Mouse (Mus musculus) Muller cell, postnatal 12 days (primary cell): Measurements from ENCODE around the gene Olfr211.
"Not testable (repeated sequence)": the region's sequence is repeated elsewhere in the genome, so short reads cannot be mapped to it uniquely, and the experiment has no call there.

ENCODE experiments used
- DNase-seq: peaks from one replicate; pipeline ENCODE4 v3.0.0-alpha.2; 2015; ENCODE audit errors: inconsistent ontology term

The Olfr211 gene

GRCm38 (mm10) chr6:116488791-116489190 is at the start of gene Olfr211:
Olfr211 (plus strand) TSS chr6:116489091.
- DNase-seq = peak; percentile 6

GRCm38 (mm10) chr6:116439531-116439930 is 49.4 kb upstream of the Olfr211 start:
- DNase-seq = no peak

GRCm38 (mm10) chr6:116440447-116440846 is 48.4 kb upstream of the Olfr211 start:
- DNase-seq = no peak

GRCm38 (mm10) chr6:116440849-116441248 is 48.0 kb upstream of the Olfr211 start:
- DNase-seq = no peak

GRCm38 (mm10) chr6:116455781-116456180 is 33.1 kb upstream of the Olfr211 start:
- peak; percentile 6 for DNase-seq

GRCm38 (mm10) chr6:116456482-116456881 is 32.4 kb upstream of the Olfr211 start:
- DNase-seq = no peak

- no peak for DNase-seq
Measured at GRCm38 (mm10) chr6:116458728-116459127, 30.2 kb upstream of the Olfr211 start.

- no peak for DNase-seq
Measured at GRCm38 (mm10) chr6:116459232-116459631, 29.7 kb upstream of the Olfr211 start.

- peak; percentile 27 for DNase-seq
Measured at GRCm38 (mm10) chr6:116460544-116461283, 28.2 kb upstream of the Olfr211 start, which contains the start of gene Alox5. Alox5 (minus strand) TSS chr6:116461178.

GRCm38 (mm10) chr6:116468081-116468480 is 20.8 kb upstream of the Olfr211 start:
- DNase-seq = peak; percentile 21

GRCm38 (mm10) chr6:116485081-116485480 is 3.8 kb upstream of the Olfr211 start:
- DNase-seq = no peak

- no peak for DNase-seq
Measured at GRCm38 (mm10) chr6:116486833-116487232, 2.1 kb upstream of the Olfr211 start.

- no peak for DNase-seq
Measured at GRCm38 (mm10) chr6:116493742-116494141, 4.9 kb downstream of the Olfr211 start.

GRCm38 (mm10) chr6:116495960-116496359 is 7.1 kb downstream of the Olfr211 start:
- DNase-seq = no peak

- not testable (repeated sequence) for DNase-seq
Measured at GRCm38 (mm10) chr6:116506302-116507003, 17.6 kb downstream of the Olfr211 start, which contains the start of gene Olfr212. Olfr212 (plus strand) TSS chr6:116506516.

- no peak for DNase-seq
Measured at GRCm38 (mm10) chr6:116514832-116515231, 25.9 kb downstream of the Olfr211 start.

- no peak for DNase-seq
Measured at GRCm38 (mm10) chr6:116538156-116538555, 49.3 kb downstream of the Olfr211 start, which contains the start of gene Olfr213. Olfr213 (plus strand) TSS chr6:116538456.

GRCm38 (mm10) chr6:116542500-116542899 is 53.6 kb downstream of the Olfr211 start:
- DNase-seq = no peak
